ENCODE assay signal across 17 mouse cellular contexts in the genomic region with DNA sequence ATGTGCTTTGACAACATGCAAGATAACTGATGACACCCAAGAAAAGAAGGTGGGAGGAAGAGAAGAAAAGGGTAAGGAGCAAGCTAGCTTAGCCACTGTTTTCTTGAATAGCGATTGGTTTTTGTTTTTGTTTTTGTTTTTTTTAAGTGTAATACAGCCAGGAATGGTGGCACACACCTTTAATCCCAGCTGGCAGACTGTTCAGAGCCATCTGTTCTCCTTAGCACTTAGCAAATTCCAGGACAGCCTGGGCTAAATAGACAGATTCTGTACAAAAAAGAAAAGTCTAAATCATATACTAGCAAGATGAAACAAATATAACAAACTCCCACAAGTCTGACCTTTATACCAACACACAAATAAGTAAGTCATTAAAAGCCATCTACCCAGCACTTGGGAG. TPM values are rescaled to one million over a fixed set of nuclear protein-coding genes. Genes with fewer than 3 reads are reported as not detected.
DNase-seq lines count a peak whose midpoint lies in the region; ATAC-seq and TF ChIP-seq lines count a peak whose summit lies in the region.
"Had no signal": no experiment of that assay in that cellular context is flagged by ENCODE, and none has a peak within 500 bp of the region (broad histone marks: within the 10 kb centered on the region; RNA-seq: fewer than 3 reads in every experiment).

No protein-coding gene starts in this region.

- H3K27me3 ChIP-seq in cerebellum, adult 2 months (ENCODE audit: control insufficient read depth, insufficient read depth, low read length), result no peaks in the 10 kb centered on the region
- H3K27me3 ChIP-seq: embryonic facial prominence, embryonic 13.5 days; forebrain, embryonic 13.5 days; heart, embryonic 12.5 days; hindbrain, embryonic 15.5 days had no signal

- TF ChIP-seq POLR2A in cerebellum, adult 2 months (IDR thresholded peaks at IDR 0.05; ENCODE audit: borderline replicate concordance, insufficient read depth, low read length), result no peak

- TF ChIP-seq CTCF in cerebellum, adult 2 months (IDR thresholded peaks at IDR 0.05; ENCODE audit: borderline replicate concordance, insufficient read depth, low read depth, low read length), result no peak
- no peak for TF ChIP-seq CTCF in layer of hippocampus, adult 2 months (conservative IDR thresholded peaks at IDR 0.05)
- TF ChIP-seq CTCF in gastrocnemius, adult 2 months (IDR thresholded peaks at IDR 0.05), result no peak

- no peak for DNase-seq in frontal cortex, postnatal 36 days (ENCODE audit: low spot score in 2 of 2)
- peak; percentile 59 for DNase-seq in cerebellum, adult 11-12 months
- DNase-seq in cerebellum, adult 2 months, result peak; percentile 55 to 79
- peak; percentile 39 to 65 for DNase-seq in cerebellum, postnatal 25 days
- no peak for DNase-seq in layer of hippocampus, adult 2 months (ENCODE audit: low spot score in 2 of 2)
- no peak for DNase-seq in gastrocnemius, adult 2 months
- DNase-seq: adrenal gland, adult 2 months; gastrocnemius, postnatal 25 days; kidney, adult 8-10 months; kidney, postnatal 14 days had no signal

- WGBS in cerebellum, adult 2 months, result 22% methylated on average over 1 of the region's 1 CpGs

- ATAC-seq in frontal cortex, adult (ENCODE audit: low TSS enrichment), result 0 out of 2 replicates have a peak, but pooled peaks have one; percentile 20
- ATAC-seq: forebrain, embryonic 13.5 days; intestine, embryonic 16.5 days had no signal

- intact Hi-C loops in gastrocnemius, adult 2 months (cut with DNase I), result no loop called here

- H3K27ac ChIP-seq in cerebellum, adult 2 months (ENCODE audit: insufficient read depth, low read length), result no peak overlapping the region
- H3K27ac ChIP-seq in layer of hippocampus, adult 2 months, result no peak overlapping the region
- no peak overlapping the region for H3K27ac ChIP-seq in gastrocnemius, adult 2 months
- H3K27ac ChIP-seq: embryonic facial prominence, embryonic 13.5 days; forebrain, embryonic 13.5 days; hindbrain, embryonic 10.5 days; hindbrain, embryonic 15.5 days had no signal

- H3K4me3 ChIP-seq in cerebellum, adult 2 months (replicated peaks; ENCODE audit: insufficient read depth, low read depth, low read length), result no peak overlapping the region
- no peak overlapping the region for H3K4me3 ChIP-seq in layer of hippocampus, adult 2 months
- H3K4me3 ChIP-seq in gastrocnemius, adult 2 months, result no peak overlapping the region
- H3K4me3 ChIP-seq: embryonic facial prominence, embryonic 13.5 days; forebrain, embryonic 13.5 days; heart, embryonic 12.5 days; hindbrain, embryonic 10.5 days; hindbrain, embryonic 15.5 days had no signal

- peaks cover 15% of the 10 kb centered on the region for H3K4me1 ChIP-seq in cerebellum, adult 2 months (ENCODE audit: control insufficient read depth, insufficient read depth, low read length)
- H3K4me1 ChIP-seq: hindbrain, embryonic 15.5 days had no signal

RNA-seq across cellular contexts. Expression of a gene that starts 50.4 kb away (rescaled TPM):
- polyA plus RNA-seq in cerebellum, adult 2 months (2012; rRNA removed), result 8.2 and 9.6 TPM in 2 replicates
- 10 to 100 TPM; 18.9 to 20.1 TPM for total RNA-seq in layer of hippocampus, adult 2 months (2021)
- 10 to 100 TPM; 13.0 to 22.2 TPM for total RNA-seq in gastrocnemius, adult 2 months (2021)

Comparison
In these comparisons a context has a peak if more than half of its experiments do, and no peak if none do; other contexts are left out.
1. DNase-seq: peak in cerebellum, adult 11-12 months (single experiment), cerebellum, adult 2 months (2 of 2) and cerebellum, postnatal 25 days (2 of 2); none in frontal cortex, postnatal 36 days (0 of 2), layer of hippocampus, adult 2 months (0 of 2) and gastrocnemius, adult 2 months (single experiment).